Mouse (Mus musculus): Measurements from ENCODE around the gene Ncoa4.

DNA sequence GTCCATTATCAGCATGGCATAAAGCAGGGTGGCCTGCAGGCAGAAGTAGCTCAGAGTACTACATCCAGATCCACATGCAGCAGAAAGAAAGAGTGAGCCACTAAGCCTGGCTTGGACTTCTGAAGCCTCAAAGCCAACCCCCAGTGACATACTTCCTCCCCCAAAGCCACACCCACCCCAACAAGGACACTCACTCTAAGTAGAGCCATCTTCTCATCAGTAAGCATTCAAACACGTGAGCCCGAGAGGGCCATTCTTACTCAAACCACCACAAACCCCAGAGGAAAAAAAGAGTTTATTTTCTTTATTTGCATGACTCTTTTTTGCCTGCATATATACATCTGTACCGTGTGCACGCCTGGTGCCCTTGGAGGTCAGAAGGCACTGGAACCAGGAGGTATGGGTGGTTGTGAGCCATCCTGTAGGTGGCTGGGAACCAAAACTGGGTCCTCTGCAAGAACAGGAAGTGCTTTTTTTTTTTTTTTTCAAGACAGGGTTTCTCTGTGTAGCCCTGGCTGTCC is 455 bp upstream of the Ncoa4 start:
- TF ChIP-seq EP300 (IDR thresholded peaks at IDR 0.05; ENCODE audit: low read depth), result no peak
- no peak for TF ChIP-seq CTCF (IDR thresholded peaks at IDR 0.05; ENCODE audit: low read depth)
